Mouse (Mus musculus): ENCODE results near the gene Cpt1c.
"Not testable (repeated sequence)": the region's sequence is repeated elsewhere in the genome, so short reads cannot be mapped to it uniquely, and the experiment has no call there.

The Cpt1c gene

GRCm38 (mm10) chr7:44974383-44975116, at the start of gene Cpt1c:
TSS of gene Cpt1c (minus strand) at chr7:44974851.
- peak; percentile 67 for DNase-seq (ENCODE audit: low spot score)

- DNase-seq (ENCODE audit: low spot score), result not testable (repeated sequence)
These were observed 49.1 kb upstream of the Cpt1c start for GRCm38 (mm10) chr7:45023711-45024110.

GRCm38 (mm10) chr7:45020225-45020624, 45.6 kb upstream of the Cpt1c start:
- DNase-seq (ENCODE audit: low spot score), result no peak

- peak; percentile 67 for DNase-seq (ENCODE audit: low spot score)
These were observed 44.5 kb upstream of the Cpt1c start for GRCm38 (mm10) chr7:45019031-45019571.

GRCm38 (mm10) chr7:45017242-45018061, 42.8 kb upstream of the Cpt1c start, which contains the start of gene Rras:
TSS of gene Rras (plus strand) at chr7:45017961.
- DNase-seq (ENCODE audit: low spot score), result peak; percentile 97

GRCm38 (mm10) chr7:45016761-45017160, 42.1 kb upstream of the Cpt1c start:
- DNase-seq (ENCODE audit: low spot score), result no peak

GRCm38 (mm10) chr7:45015957-45016612, 41.4 kb upstream of the Cpt1c start, which contains the start of gene Scaf1:
TSS of gene Scaf1 (minus strand) at chr7:45016363.
- peak; percentile 100 for DNase-seq (ENCODE audit: low spot score)

- no peak for DNase-seq (ENCODE audit: low spot score)
These were observed 40.8 kb upstream of the Cpt1c start for GRCm38 (mm10) chr7:45015344-45015956.

GRCm38 (mm10) chr7:45014096-45014451, 39.4 kb upstream of the Cpt1c start:
- no peak for DNase-seq (ENCODE audit: low spot score)

- DNase-seq (ENCODE audit: low spot score), result no peak
These were observed 38.9 kb upstream of the Cpt1c start for GRCm38 (mm10) chr7:45013366-45014095.

GRCm38 (mm10) chr7:45012824-45013223, 38.2 kb upstream of the Cpt1c start:
- DNase-seq (ENCODE audit: low spot score), result no peak

GRCm38 (mm10) chr7:45012011-45012410, 37.4 kb upstream of the Cpt1c start:
- no peak for DNase-seq (ENCODE audit: low spot score)

GRCm38 (mm10) chr7:45008411-45008810, 33.8 kb upstream of the Cpt1c start:
- no peak for DNase-seq (ENCODE audit: low spot score)

- no peak for DNase-seq (ENCODE audit: low spot score)
These were observed 33.2 kb upstream of the Cpt1c start for GRCm38 (mm10) chr7:45007846-45008245.

GRCm38 (mm10) chr7:45007141-45007540, 32.5 kb upstream of the Cpt1c start:
- no peak for DNase-seq (ENCODE audit: low spot score)

GRCm38 (mm10) chr7:45006503-45006902, 31.9 kb upstream of the Cpt1c start:
- DNase-seq (ENCODE audit: low spot score), result no peak

GRCm38 (mm10) chr7:45005321-45005992, 30.8 kb upstream of the Cpt1c start:
- DNase-seq (ENCODE audit: low spot score), result no peak

- DNase-seq (ENCODE audit: low spot score), result no peak
These were observed 29.9 kb upstream of the Cpt1c start for GRCm38 (mm10) chr7:45004546-45004945.

GRCm38 (mm10) chr7:45002440-45002839, 27.8 kb upstream of the Cpt1c start:
- DNase-seq (ENCODE audit: low spot score), result no peak

- DNase-seq (ENCODE audit: low spot score), result no peak
These were observed 26.0 kb upstream of the Cpt1c start for GRCm38 (mm10) chr7:45000539-45001114.

Measured in ovary, adult 18-20 months (tissue).